Comparison of ENCODE assay signal across 8 mouse cellular contexts in the genomic region with DNA sequence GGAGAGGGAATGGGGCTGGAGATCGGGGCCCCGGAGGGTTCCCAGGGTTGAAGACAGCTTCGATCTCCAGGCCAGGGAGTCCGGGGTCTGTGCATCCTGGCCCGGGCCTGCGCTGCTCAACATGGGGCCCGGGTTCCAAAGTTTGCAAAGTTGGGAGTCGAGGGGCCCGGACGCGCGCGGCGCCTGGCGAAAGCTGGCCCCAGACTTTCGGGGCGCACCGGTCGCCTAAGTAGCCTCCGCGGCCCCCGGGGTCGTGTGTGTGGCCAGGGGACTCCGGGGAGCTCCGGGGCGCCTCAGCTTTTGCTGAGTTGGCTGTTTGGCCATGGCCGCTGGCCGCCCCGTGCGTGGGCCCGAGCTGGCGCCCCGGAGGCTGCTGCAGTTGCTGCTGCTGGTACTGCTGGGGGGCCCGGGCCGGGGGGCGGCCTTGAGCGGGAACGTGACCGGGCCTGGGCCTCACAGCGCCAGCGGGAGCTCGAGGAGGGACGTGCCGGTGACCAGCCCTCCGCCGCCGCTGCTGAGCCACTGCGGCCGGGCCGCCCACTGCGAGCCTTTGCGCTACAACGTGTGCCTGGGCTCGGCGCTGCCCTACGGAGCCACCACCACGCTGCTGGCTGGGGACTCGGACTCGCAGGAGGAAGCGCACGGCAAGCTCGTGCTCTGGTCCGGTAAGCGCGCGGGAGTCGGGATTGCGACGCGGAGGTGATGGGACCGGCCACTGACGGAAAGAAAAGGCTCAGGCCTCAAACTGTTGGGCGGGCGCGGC. TPM values are rescaled to one million over a fixed set of nuclear protein-coding genes. Genes with fewer than 3 reads are reported as not detected.
DNase-seq lines count a peak whose midpoint lies in the region; ATAC-seq and TF ChIP-seq lines count a peak whose summit lies in the region.

No protein-coding gene starts in this region.

- no peak for TF ChIP-seq CTCF in lung, postnatal 0 days (IDR thresholded peaks at IDR 0.05)

- H3K4me2 ChIP-seq in embryonic facial prominence, embryonic 11.5 days (ENCODE audit: low read depth, low read length) = peak overlapping the region; percentile 88
- H3K4me2 ChIP-seq in lung, postnatal 0 days (replicated peaks; ENCODE audit: low read depth, low read length) = peak overlapping the region; percentile 98

- DNase-seq in 3134 (ENCODE audit: extremely low read depth, insufficient read length, low spot score) = peak; percentile 87
- DNase-seq in Muller cell, postnatal 12 days (ENCODE audit: inconsistent ontology term) = peak; percentile 83
- DNase-seq in embryonic facial prominence, embryonic 11.5 days (ENCODE audit: low spot score) = peak; percentile 67
- peak; percentile 89 for DNase-seq in heart, embryonic 10.5 days (ENCODE audit: low spot score)
- peak; percentile 42 to 55 for DNase-seq in kidney, adult 8-10 months
- DNase-seq in lung, postnatal 0 days (ENCODE audit: low spot score) = peak; percentile 79
- DNase-seq in retina, embryonic 14.5 days (ENCODE audit: low spot score) = peak; percentile 73
- DNase-seq in left cerebral cortex, adult 8-10 months (ENCODE audit: low spot score in 2 of 2) = no peak

- H3K9me3 ChIP-seq in embryonic facial prominence, embryonic 11.5 days (replicated peaks; ENCODE audit: control insufficient read depth, low read length) = no peaks in the 10 kb centered on the region
- no peaks in the 10 kb centered on the region for H3K9me3 ChIP-seq in heart, embryonic 10.5 days
- H3K9me3 ChIP-seq in lung, postnatal 0 days (ENCODE audit: low read length) = no peaks in the 10 kb centered on the region

- TF ChIP-seq EP300 in lung, postnatal 0 days (IDR thresholded peaks at IDR 0.05) = no peak

- under 1% methylated on average over 75 of the region's 75 CpGs for WGBS in embryonic facial prominence, embryonic 11.5 days
- under 1% methylated on average over 72 of the region's 75 CpGs for WGBS in heart, embryonic 10.5 days
- under 1% methylated on average over 56 of the region's 75 CpGs for WGBS in lung, postnatal 0 days

- peak overlapping the region; percentile 96 for H3K27ac ChIP-seq in embryonic facial prominence, embryonic 11.5 days (replicated peaks; ENCODE audit: low read depth, low read length)
- H3K27ac ChIP-seq in heart, embryonic 10.5 days = peak overlapping the region; percentile 99
- H3K27ac ChIP-seq in lung, postnatal 0 days (ENCODE audit: low read length) = peak overlapping the region; percentile 79

- H3K27me3 ChIP-seq in embryonic facial prominence, embryonic 11.5 days (ENCODE audit: control insufficient read depth, insufficient read depth, low read length) = no peaks in the 10 kb centered on the region
- no peaks in the 10 kb centered on the region for H3K27me3 ChIP-seq in heart, embryonic 10.5 days (ENCODE audit: insufficient read depth, poor library complexity, severe bottlenecking)
- no peaks in the 10 kb centered on the region for H3K27me3 ChIP-seq in lung, postnatal 0 days (replicated peaks; ENCODE audit: insufficient read depth, low read length)

- no peaks in the 10 kb centered on the region for H3K4me1 ChIP-seq in embryonic facial prominence, embryonic 11.5 days (ENCODE audit: control insufficient read depth, insufficient read depth, low read length)
- H3K4me1 ChIP-seq in heart, embryonic 10.5 days = peaks cover 28% of the 10 kb centered on the region
- H3K4me1 ChIP-seq in lung, postnatal 0 days (ENCODE audit: insufficient read depth, low read depth, low read length) = peaks cover 7% of the 10 kb centered on the region; the same call in 1 of the 2 replicates

- peak overlapping the region; percentile 98 for H3K9ac ChIP-seq in embryonic facial prominence, embryonic 11.5 days (replicated peaks; ENCODE audit: low read length)
- peak overlapping the region; percentile 86 for H3K9ac ChIP-seq in lung, postnatal 0 days (replicated peaks; ENCODE audit: low read depth)

- H3K36me3 ChIP-seq in embryonic facial prominence, embryonic 11.5 days (replicated peaks; ENCODE audit: control insufficient read depth, insufficient read depth, low read depth, low read length) = peaks cover 2% of the 10 kb centered on the region; the same call in 1 of the 2 replicates
- H3K36me3 ChIP-seq in heart, embryonic 10.5 days = peaks cover 13% of the 10 kb centered on the region; the same call in 1 of the 2 replicates
- H3K36me3 ChIP-seq in lung, postnatal 0 days (ENCODE audit: insufficient read depth, low read length) = no peaks in the 10 kb centered on the region

- peak overlapping the region; percentile 64 for H3K4me3 ChIP-seq in embryonic facial prominence, embryonic 11.5 days (ENCODE audit: low read depth, low read length)
- peak overlapping the region; percentile 93 for H3K4me3 ChIP-seq in heart, embryonic 10.5 days
- H3K4me3 ChIP-seq in lung, postnatal 0 days (ENCODE audit: low read depth, low read length) = peak overlapping the region; percentile 82

- ATAC-seq in embryonic facial prominence, embryonic 11.5 days (replicated peaks; ENCODE audit: insufficient number of reproducible peaks, low FRiP score, low TSS enrichment, low read depth) = peak; percentile 84
- ATAC-seq in lung, postnatal 0 days = peak; percentile 85

RNA-seq across cellular contexts. Expression of gene Smo, which starts 0.6 kb away (rescaled TPM):
- polyA plus RNA-seq in embryonic facial prominence, embryonic 11.5 days (2014; fragmentation: Nextera tagmentation; extraction: Ambion mirVana) = 47.2 and 49.4 TPM in 2 replicates
- 21.7 and 36.9 TPM in 2 replicates for polyA plus RNA-seq in heart, embryonic 10.5 days (2016; fragmentation: Nextera tagmentation; extraction: Ambion mirVana)
- 8.8 and 10.9 TPM in 2 replicates for polyA plus RNA-seq in lung, postnatal 0 days (2015; fragmentation: Nextera tagmentation; extraction: Ambion mirVana)
- total RNA-seq in left cerebral cortex, adult 8-10 months (2022) = 10 to 100 TPM; 10.5 to 11.9 (median 11.0) TPM

RNA-seq across cellular contexts. Expression of gene Ahcyl2, which starts 31.9 kb away (rescaled TPM):
- 12.2 and 15.1 TPM in 2 replicates for polyA plus RNA-seq in embryonic facial prominence, embryonic 11.5 days (2014; fragmentation: Nextera tagmentation; extraction: Ambion mirVana)
- polyA plus RNA-seq in heart, embryonic 10.5 days (2016; fragmentation: Nextera tagmentation; extraction: Ambion mirVana) = 9.7 and 13.5 TPM in 2 replicates
- 11.8 and 17.1 TPM in 2 replicates for polyA plus RNA-seq in lung, postnatal 0 days (2015; fragmentation: Nextera tagmentation; extraction: Ambion mirVana)
- 100 to 1,000 TPM; 128 to 171 (median 150) TPM for total RNA-seq in left cerebral cortex, adult 8-10 months (2022)

RNA-seq across cellular contexts. Expression of gene Tspan33, which starts 41.8 kb away (rescaled TPM):
- 3.4 and 3.5 TPM in 2 replicates for polyA plus RNA-seq in embryonic facial prominence, embryonic 11.5 days (2014; fragmentation: Nextera tagmentation; extraction: Ambion mirVana)
- 16.0 and 17.2 TPM in 2 replicates for polyA plus RNA-seq in heart, embryonic 10.5 days (2016; fragmentation: Nextera tagmentation; extraction: Ambion mirVana)
- 3.9 and 4.0 TPM in 2 replicates for polyA plus RNA-seq in lung, postnatal 0 days (2015; fragmentation: Nextera tagmentation; extraction: Ambion mirVana)
- total RNA-seq in left cerebral cortex, adult 8-10 months (2022) = 10 to 100 TPM; 19.8 to 26.5 (median 21.7) TPM

Comparison
In these comparisons a context has a peak if more than half of its experiments do, and no peak if none do; other contexts are left out.
1. DNase-seq: peak in 3134 (single experiment), Muller cell, postnatal 12 days (single experiment), embryonic facial prominence, embryonic 11.5 days (single experiment), heart, embryonic 10.5 days (single experiment), kidney, adult 8-10 months (2 of 2), lung, postnatal 0 days (single experiment) and retina, embryonic 14.5 days (single experiment); none in left cerebral cortex, adult 8-10 months (0 of 2).
2. Peak in every context shown above with its lines, with median percentiles within 50 percentile points of each other: H3K27ac ChIP-seq and H3K4me3 ChIP-seq.